In genomic region chr10:27488452-27488851, GRCm38 (mm10) we compare ENCODE assay signal across 22 mouse cellular contexts.
DNase-seq lines count a peak whose midpoint lies in the region; TF ChIP-seq lines count a peak whose summit lies in the region.
"Had no signal": no experiment of that assay in that cellular context is flagged by ENCODE, and none has a peak within 500 bp of the region (broad histone marks: within the 10 kb centered on the region; RNA-seq: fewer than 3 reads in every experiment).

No protein-coding gene starts in this region.

- no peak for TF ChIP-seq CTCF in cortical plate, adult 2 months (IDR thresholded peaks at IDR 0.05; ENCODE audit: extremely low read depth, insufficient read depth, low read length)
- TF ChIP-seq CTCF in olfactory bulb, adult 2 months (IDR thresholded peaks at IDR 0.05; ENCODE audit: insufficient read depth, low read depth, low read length), result no peak

- peak; percentile 59 to 62 for DNase-seq in heart, adult 18-20 months
- no peak for DNase-seq in heart, postnatal 4 days
- peak; percentile 7 for DNase-seq in lung, postnatal 10 days
- DNase-seq in lung, postnatal 25 days (ENCODE audit: low spot score), result no peak
- no peak for DNase-seq in cerebellum, postnatal 25 days
- DNase-seq: adrenal gland, postnatal 10 days; cerebellum, adult 2 months; cerebellum, postnatal 36 days; kidney, adult 9 months; kidney, postnatal 14 days; layer of hippocampus, adult 9-11 months; left cerebral cortex, postnatal 4 days; spleen, adult 18-20 months had no signal

- WGBS in olfactory bulb, adult 2 months, result 68% methylated on average over 1 of the region's 1 CpGs

- H3K27ac ChIP-seq in cortical plate, adult 2 months (ENCODE audit: insufficient read depth, low read length), result peak overlapping the region; percentile 46; the same call in 1 of the 2 replicates
- H3K27ac ChIP-seq in olfactory bulb, adult 2 months (ENCODE audit: insufficient read depth, low read depth, low read length), result peak overlapping the region; percentile 21; the same call in 1 of the 2 replicates
- H3K27ac ChIP-seq: forebrain, embryonic 15.5 days; hindbrain, postnatal 0 days; limb, embryonic 15.5 days; liver, embryonic 14.5 days; lung, embryonic 15.5 days; midbrain, embryonic 12.5 days; neural tube, embryonic 15.5 days had no signal

- no peak overlapping the region for H3K4me3 ChIP-seq in cortical plate, adult 2 months (ENCODE audit: insufficient read depth, low read length)
- H3K4me3 ChIP-seq in olfactory bulb, adult 2 months (ENCODE audit: insufficient read depth, low read depth, low read length), result no peak overlapping the region
- H3K4me3 ChIP-seq: forebrain, embryonic 15.5 days; limb, embryonic 15.5 days; lung, embryonic 15.5 days; midbrain, embryonic 12.5 days; neural tube, embryonic 15.5 days had no signal

- TF ChIP-seq POLR2A in cortical plate, adult 2 months (IDR thresholded peaks at IDR 0.05; ENCODE audit: extremely low read depth, insufficient read depth, low read length), result no peak
- TF ChIP-seq POLR2A in olfactory bulb, adult 2 months (IDR thresholded peaks at IDR 0.05; ENCODE audit: insufficient read depth, low read depth, low read length), result no peak

- peaks cover 4% of the 10 kb centered on the region; the same call in 1 of the 2 replicates for H3K4me1 ChIP-seq in cortical plate, adult 2 months (ENCODE audit: control insufficient read depth, insufficient read depth, low read length)
- no peaks in the 10 kb centered on the region for H3K4me1 ChIP-seq in olfactory bulb, adult 2 months (ENCODE audit: control insufficient read depth, insufficient read depth, low read length)
- H3K4me1 ChIP-seq: forebrain, embryonic 15.5 days; limb, embryonic 15.5 days; lung, embryonic 15.5 days; midbrain, embryonic 12.5 days; neural tube, embryonic 15.5 days had no signal

Comparison
In these comparisons a context has a peak if more than half of its experiments do, and no peak if none do; other contexts are left out.
1. DNase-seq: peak in heart, adult 18-20 months (2 of 2) and lung, postnatal 10 days (single experiment); none in heart, postnatal 4 days (single experiment), lung, postnatal 25 days (single experiment) and cerebellum, postnatal 25 days (0 of 2).